Mouse (Mus musculus) G1E (cell line): ENCODE measurements around the gene Olfr874.

Source experiments
- CTCF ChIP-seq: IDR thresholded peaks from 2 replicates; pipeline ENCODE4 v1.5.1; 2012; ENCODE audit warnings: low read depth, low read length, inconsistent platforms, mixed read lengths
- GATA1 ChIP-seq: IDR thresholded peaks from 2 replicates; pipeline ENCODE4 v1.6.1; 2012; ENCODE audit warnings: borderline replicate concordance, low read length, inconsistent platforms, mixed read lengths
- GATA2 ChIP-seq: IDR thresholded peaks from 2 replicates; pipeline ENCODE4 v1.6.1; 2012; ENCODE audit warnings: low read depth, low read length, inconsistent platforms, borderline replicate concordance
- POLR2AphosphoS5 ChIP-seq: IDR thresholded peaks from 2 replicates; pipeline ENCODE4 v1.6.1; 2012; ENCODE audit warnings: low read depth, low read length, inconsistent platforms; ENCODE audit not compliant: insufficient replicate concordance
- TAL1 ChIP-seq: conservative IDR thresholded peaks from 2 replicates; pipeline ENCODE4 v1.6.1; 2012; ENCODE audit warnings: low read depth, low read length, inconsistent platforms, mixed read lengths

GRCm38 (mm10) chr9:37716150-37716549, 28.8 kb upstream of the Olfr874 start, which contains the start of gene Olfr160:
- TF ChIP-seq GATA1 (no peak), CTCF (no peak), TAL1 (no peak), POLR2AphosphoS5 (no peak), GATA2 (no peak)
